Mouse (Mus musculus) limb, embryonic 14.5 days (tissue): ENCODE measurements around the gene Skap1. TPM values are rescaled to one million over a fixed set of nuclear protein-coding genes. Genes with fewer than 3 reads are reported as not detected.

Experiments
- ATAC-seq: fragments of 200-750 bp; cut with Nextera tagmentation; 2 replicates; pipeline ENCODE4 v1.8.0; 2017; ENCODE audit warnings: low read depth, moderate number of reproducible peaks, moderate TSS enrichment; ENCODE audit not compliant: low FRiP score
- DNase-seq: peaks from one replicate; pipeline ENCODE4 v3.0.0-alpha.2; 2015; ENCODE audit warnings: low spot score
- H3K27ac ChIP-seq: fragments of 300-500 bp; sonication (generic); replicated peaks from 2 replicates; pipeline ENCODE4 v1.5.1; 2014; ENCODE audit warnings: low read depth, mild to moderate bottlenecking, low read length, moderate library complexity, mixed read lengths
- H3K27me3 ChIP-seq: fragments of 300-500 bp; sonication (generic); 2 replicates; pipeline ENCODE4 v1.6.1; 2014; ENCODE audit warnings: low read length, mixed read lengths; ENCODE audit not compliant: control insufficient read depth, insufficient read depth
- H3K36me3 ChIP-seq: fragments of 300-500 bp; sonication (generic); 2 replicates; pipeline ENCODE4 v1.6.1; 2014; ENCODE audit warnings: mild to moderate bottlenecking, low read length, moderate library complexity, mixed read lengths; ENCODE audit not compliant: control insufficient read depth, insufficient read depth
- H3K4me1 ChIP-seq: fragments of 300-500 bp; sonication (generic); 2 replicates; pipeline ENCODE4 v1.6.1; 2014; ENCODE audit warnings: antibody characterized with exemption, low read length, mixed read lengths; ENCODE audit not compliant: control insufficient read depth, insufficient read depth
- H3K4me2 ChIP-seq: fragments of 300-500 bp; sonication (generic); replicated peaks from 2 replicates; pipeline ENCODE4 v1.6.1; 2014; ENCODE audit warnings: low read depth, mild to moderate bottlenecking, low read length, moderate library complexity; ENCODE audit not compliant: severe bottlenecking
- H3K4me3 ChIP-seq: fragments of 300-500 bp; sonication (generic); replicated peaks from 2 replicates; pipeline ENCODE4 v1.5.1; 2014; ENCODE audit warnings: low read length
- H3K9ac ChIP-seq: fragments of 300-500 bp; sonication (generic); 2 replicates; pipeline ENCODE4 v1.6.1; 2014; ENCODE audit warnings: mild to moderate bottlenecking, low read depth, low read length, moderate library complexity; ENCODE audit not compliant: severe bottlenecking
- H3K9me3 ChIP-seq: fragments of 300-500 bp; sonication (generic); 2 replicates; pipeline ENCODE4 v1.6.1; 2016; ENCODE audit warnings: low read length; ENCODE audit not compliant: control insufficient read depth
- POLR2A ChIP-seq: fragments of 200-500 bp; IDR thresholded peaks from 2 replicates; pipeline ENCODE4 v1.8.0; 2012; ENCODE audit warnings: inconsistent platforms, mild to moderate bottlenecking, moderate library complexity, borderline replicate concordance; ENCODE audit not compliant: insufficient read depth, insufficient read length; ENCODE audit errors: extremely low read depth
- WGBS: fragments of 180-500 bp; shearing (Covaris S2); extraction: QIAGEN DNeasy Blood & Tissue Kit; methylation state at CpG from one replicate; pipeline ENCODE4 v1.1.7; 2014; 5-methylcytosine and 5-hydroxymethylcytosine counted together
- polyA plus RNA-seq, 2 experiments: library from polyadenylated mRNA; depleted of rRNA in 1 of 2; stranded (reverse) in 1 of 2; unstranded in 1 of 2; fragments of >200 nt; fragmentation: Nextera tagmentation in 1 of 2; extraction: Ambion mirVana in 1 of 2; gene quantifications; 2 replicates each; pipeline versions ENCODE4 v1.2.1 to v1.2.3; 2012 to 2014

Gene Skap1
- polyA plus RNA-seq, 2 experiments, result 0.67 to 2.1 TPM

DNA sequence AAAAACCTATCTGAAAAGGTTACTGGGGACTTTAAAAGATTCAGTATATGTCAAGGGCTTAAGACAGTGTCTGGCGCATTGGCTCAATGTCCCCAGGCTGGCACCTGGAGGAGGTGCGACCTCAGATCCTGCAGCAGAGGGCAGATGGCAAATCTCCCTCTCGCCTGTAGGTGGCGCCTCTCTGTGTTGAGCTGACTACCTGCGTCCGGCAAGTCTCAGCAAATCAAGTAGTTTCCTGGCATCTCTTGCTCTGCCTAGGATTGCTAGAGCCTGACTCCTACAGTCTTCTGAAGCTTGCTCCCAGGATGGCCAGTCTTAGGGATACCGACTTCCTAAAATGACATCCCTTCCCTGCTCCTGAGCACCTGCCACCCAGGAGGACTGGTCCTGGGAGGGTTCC is 25.6 kb upstream of the Skap1 start:
- Histone ChIP-seq H3K36me3 (no peaks in the 10 kb centered on the region), H3K4me3 (no peak overlapping the region), H3K27ac (no peak overlapping the region), H3K27me3 (peaks cover 13% of the 10 kb centered on the region; the same call in 1 of the 2 replicates), H3K9me3 (no peaks in the 10 kb centered on the region), H3K4me2 (no peak overlapping the region), H3K9ac (no peak overlapping the region), H3K4me1 (no peaks in the 10 kb centered on the region)
- ATAC-seq, result no peak
- TF ChIP-seq POLR2A, result no peak
- peak; percentile 34 for DNase-seq
- 4% methylated on average over 7 of the region's 7 CpGs for WGBS

DNA sequence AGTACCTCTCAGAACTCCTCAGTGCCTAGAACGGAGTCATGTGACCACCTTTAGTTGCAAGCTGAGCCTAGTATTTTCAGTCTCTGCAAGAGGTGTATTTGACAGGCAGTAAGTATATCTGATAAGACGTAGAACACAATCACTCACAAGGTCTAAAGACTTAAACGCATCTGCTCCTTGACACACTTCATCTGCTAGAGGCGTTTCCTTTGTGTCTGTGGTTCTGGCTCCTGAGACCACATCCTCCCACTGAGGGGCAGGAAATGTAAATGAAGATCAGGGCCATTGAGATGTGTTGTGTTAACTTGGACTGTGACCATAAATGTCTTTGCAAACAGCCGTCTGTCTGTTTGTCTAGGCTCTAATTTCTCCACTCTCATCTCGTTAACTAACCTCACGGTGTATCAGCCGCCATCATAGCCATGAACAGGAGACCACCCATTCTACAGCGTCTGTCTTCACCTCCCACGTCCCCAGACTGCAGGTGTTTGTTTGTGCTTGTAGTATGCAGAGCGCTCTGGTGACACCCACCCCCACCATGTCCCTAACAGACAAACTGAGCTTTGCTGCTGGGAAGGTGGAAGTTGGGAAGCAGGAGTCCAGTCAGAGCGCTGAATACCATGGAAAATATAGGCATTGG is 22.7 kb upstream of the Skap1 start:
- Histone ChIP-seq H3K4me1 (no peaks in the 10 kb centered on the region), H3K27ac (no peak overlapping the region), H3K27me3 (peaks cover 13% of the 10 kb centered on the region; the same call in 1 of the 2 replicates), H3K9ac (no peak overlapping the region), H3K4me3 (no peak overlapping the region), H3K36me3 (no peaks in the 10 kb centered on the region), H3K4me2 (no peak overlapping the region), H3K9me3 (no peaks in the 10 kb centered on the region)
- ATAC-seq, result no peak
- WGBS, result 56% methylated on average over 12 of the region's 12 CpGs
- TF ChIP-seq POLR2A, result no peak
- no peak for DNase-seq

DNA sequence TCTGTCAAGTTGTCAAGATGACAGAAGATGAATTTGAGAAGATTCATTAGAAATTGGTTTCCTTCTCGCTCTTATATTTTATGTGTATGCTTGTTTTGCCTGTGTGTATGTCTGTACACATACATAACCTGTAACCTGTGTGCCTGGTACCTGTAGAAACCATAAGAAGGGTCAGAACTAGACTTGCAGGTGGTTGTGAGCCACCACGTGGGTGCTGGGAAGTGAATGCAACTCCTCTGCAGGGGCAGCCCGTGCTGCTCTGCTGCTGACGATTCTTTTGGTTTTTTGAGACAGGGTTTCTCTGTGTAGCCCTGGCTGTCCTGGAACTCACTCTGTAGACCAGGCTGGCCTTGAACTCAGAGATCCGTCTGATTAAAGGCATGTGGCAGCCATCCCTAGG is 21.9 kb upstream of the Skap1 start:
- Histone ChIP-seq H3K9ac (no peak overlapping the region), H3K27me3 (peaks cover 13% of the 10 kb centered on the region; the same call in 1 of the 2 replicates), H3K4me2 (no peak overlapping the region), H3K4me3 (no peak overlapping the region), H3K36me3 (no peaks in the 10 kb centered on the region), H3K27ac (no peak overlapping the region), H3K4me1 (no peaks in the 10 kb centered on the region), H3K9me3 (no peaks in the 10 kb centered on the region)
- no peak for TF ChIP-seq POLR2A
- ATAC-seq (no peak), DNase-seq (no peak)
- WGBS, result 75% methylated on average over 5 of the region's 5 CpGs

DNA sequence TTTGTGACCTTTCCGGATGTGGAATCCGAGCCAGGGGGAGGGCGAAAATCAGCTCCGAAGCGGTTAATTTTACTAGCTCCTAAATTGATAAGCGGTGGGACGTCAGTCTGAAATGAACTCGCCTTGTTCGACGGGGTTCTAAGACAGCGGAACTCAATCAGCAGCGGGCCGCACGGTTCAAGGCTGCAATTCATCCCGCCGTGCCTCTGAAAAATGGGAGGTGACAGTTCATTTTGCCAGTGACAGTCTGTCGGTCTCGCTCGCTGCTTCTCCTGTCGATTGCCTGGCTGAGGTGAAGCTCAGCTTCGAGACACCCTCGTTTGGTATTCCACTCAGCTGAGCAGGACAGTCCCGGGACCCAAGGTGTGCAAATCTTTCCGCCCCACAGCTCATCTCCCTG is 16.5 kb upstream of the Skap1 start:
- DNase-seq (no peak), ATAC-seq (no peak)
- no peaks in the 10 kb centered on the region for H3K27me3 ChIP-seq
- no peaks in the 10 kb centered on the region for H3K9me3 ChIP-seq
- H3K36me3 ChIP-seq, result no peaks in the 10 kb centered on the region
- no peak overlapping the region for H3K4me3 ChIP-seq
- H3K27ac ChIP-seq, result no peak overlapping the region
- WGBS, result 68% methylated on average over 24 of the region's 24 CpGs
- H3K4me1 ChIP-seq, result no peaks in the 10 kb centered on the region
- no peak overlapping the region for H3K9ac ChIP-seq
- no peak overlapping the region for H3K4me2 ChIP-seq
- no peak for TF ChIP-seq POLR2A

DNA sequence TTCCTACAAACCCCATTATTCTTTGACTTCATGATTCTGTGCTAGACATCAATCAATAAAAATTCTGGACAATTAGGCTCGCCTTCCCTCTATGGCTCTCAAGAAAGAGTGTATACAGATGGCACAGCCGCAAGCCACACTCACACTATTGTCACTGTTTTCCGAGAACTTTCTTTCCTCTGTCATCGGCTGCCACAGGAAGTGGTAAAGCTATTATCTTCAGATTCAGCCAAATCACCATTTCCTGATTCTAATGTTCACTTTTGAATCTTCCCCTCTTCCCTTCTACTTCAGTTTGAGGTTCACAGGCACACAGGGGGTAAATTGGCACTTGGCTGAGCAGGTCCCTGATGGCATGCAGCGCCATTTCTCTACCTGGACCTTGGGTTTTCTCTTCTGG is 9.3 kb upstream of the Skap1 start:
- Histone ChIP-seq H3K4me2 (no peak overlapping the region), H3K4me3 (no peak overlapping the region), H3K36me3 (no peaks in the 10 kb centered on the region), H3K9me3 (no peaks in the 10 kb centered on the region), H3K9ac (no peak overlapping the region), H3K27ac (no peak overlapping the region), H3K27me3 (no peaks in the 10 kb centered on the region), H3K4me1 (no peaks in the 10 kb centered on the region)
- TF ChIP-seq POLR2A, result no peak
- ATAC-seq (no peak), DNase-seq (no peak)
- 81% methylated on average over 5 of the region's 5 CpGs for WGBS
